Mouse (Mus musculus) fat pad, adult 2 months (tissue): Measurements from ENCODE around the gene Gm10961.
"Not testable (repeated sequence)": the region's sequence is repeated elsewhere in the genome, so short reads cannot be mapped to it uniquely, and the experiment has no call there.

Experiments used
- DNase-seq: peaks from one replicate; pipeline ENCODE4 v3.0.0-alpha.2; 2011; ENCODE audit warnings: low read depth, low spot score; ENCODE audit errors: extremely low read depth

The Gm10961 gene

DNA sequence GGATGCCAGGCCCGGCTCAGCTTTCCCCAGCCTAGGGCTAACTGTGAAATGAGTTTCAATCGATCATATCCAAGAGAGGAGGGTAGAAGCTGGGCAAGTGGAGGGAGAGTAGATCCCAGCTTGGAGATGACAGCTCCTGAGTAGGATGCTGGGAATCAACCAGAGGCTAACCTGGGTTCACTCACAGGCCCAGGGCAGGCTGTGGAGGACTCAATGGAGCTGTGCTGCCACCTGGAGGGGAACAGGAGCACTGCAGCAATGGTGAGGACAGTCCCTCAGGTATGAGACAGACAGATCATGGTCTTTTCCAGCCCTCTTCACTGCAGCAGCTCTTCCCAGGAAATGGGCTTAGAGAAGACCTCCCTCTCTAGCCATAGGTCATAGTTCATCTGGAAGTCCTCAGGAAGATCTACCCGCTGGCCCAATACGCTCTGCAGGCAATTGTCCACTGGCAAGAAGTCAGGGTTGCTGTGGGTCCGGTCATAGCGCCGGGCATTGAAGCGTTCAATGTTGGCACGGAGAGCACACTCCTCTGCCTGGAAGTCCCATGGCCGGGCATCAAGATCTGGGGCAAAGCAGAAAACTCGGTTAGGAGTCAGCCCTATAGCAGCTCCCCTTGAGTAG lies 18.1 kb upstream of the Gm10961 start:
- no peak for DNase-seq

DNA sequence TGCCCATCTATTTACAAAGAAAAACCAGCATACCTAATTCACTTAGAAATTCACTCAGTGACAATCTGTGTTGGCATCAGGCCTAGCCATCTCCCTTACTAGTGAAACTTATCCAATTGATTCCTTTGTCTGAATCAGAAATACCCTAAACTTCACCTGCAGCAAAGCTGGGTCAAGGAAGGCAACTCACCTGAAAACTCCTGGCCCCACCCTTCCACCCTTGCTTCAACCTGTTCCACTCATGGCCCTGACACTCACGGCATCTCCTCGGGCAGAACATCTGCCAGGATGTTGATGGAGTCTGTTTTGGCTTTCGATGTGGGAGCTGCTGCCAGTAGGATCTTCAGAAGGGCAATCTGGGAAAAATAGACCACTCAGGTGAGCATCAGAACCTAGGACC lies 13.3 kb upstream of the Gm10961 start:
- no peak for DNase-seq

DNA sequence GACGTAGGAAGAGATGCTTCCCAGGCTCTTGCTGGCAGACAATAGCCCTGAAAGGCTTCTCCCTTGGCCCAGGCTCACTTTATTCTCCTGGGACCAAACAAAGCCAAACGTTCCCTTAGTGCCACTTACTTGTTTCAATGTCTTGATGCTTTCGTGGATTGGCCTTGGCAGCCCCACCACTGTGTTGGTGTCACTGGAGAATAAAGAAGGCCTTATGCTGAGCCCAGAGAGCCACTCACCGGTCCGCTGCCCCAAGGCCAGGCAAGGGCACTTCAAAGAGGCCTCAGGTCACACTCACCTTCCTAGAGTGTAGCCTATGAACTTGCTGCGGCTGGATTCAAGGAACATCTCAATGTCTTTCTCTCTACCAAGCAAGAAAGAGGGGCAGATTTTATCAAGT lies 11.2 kb upstream of the Gm10961 start:
- DNase-seq: no peak

DNA sequence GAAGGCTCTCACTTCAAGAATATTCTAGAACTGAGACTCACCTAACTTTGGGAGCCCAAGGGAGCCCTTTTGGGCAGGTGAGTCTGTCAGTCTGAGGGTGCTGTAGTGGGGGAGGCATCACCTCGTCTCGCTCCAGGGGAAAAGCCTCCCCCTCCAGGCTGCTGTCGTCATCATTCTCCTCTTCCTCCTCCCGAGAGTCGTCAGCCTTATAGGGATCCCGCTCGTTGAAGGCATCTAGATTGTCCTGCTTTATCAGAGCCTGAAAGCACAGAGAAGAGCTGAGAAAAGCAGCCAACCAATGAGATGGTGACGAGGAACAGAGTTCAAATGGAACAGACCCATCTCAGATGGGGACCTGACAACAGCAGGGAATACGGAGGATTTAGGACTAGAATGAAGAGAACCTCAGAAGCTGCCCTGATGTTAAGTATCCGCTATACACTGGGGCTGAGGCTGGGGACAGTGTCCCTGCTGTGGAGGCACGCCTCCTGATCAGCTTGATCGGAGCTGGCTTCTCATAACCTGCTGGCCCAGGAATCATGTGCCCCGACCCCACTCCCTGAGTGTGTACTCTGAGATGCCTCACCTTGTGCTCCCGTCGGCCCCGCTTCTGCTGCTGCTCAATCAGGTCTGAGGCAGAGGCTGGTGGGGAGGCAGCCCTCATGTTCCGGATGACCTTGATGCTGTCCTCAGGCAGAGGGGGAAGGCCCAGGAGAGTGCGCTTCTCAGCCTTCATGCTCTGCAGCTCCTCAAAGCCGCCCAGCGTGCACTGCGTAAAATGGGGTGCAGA lies 9.6 kb upstream of the Gm10961 start:
- no peak for DNase-seq

DNA sequence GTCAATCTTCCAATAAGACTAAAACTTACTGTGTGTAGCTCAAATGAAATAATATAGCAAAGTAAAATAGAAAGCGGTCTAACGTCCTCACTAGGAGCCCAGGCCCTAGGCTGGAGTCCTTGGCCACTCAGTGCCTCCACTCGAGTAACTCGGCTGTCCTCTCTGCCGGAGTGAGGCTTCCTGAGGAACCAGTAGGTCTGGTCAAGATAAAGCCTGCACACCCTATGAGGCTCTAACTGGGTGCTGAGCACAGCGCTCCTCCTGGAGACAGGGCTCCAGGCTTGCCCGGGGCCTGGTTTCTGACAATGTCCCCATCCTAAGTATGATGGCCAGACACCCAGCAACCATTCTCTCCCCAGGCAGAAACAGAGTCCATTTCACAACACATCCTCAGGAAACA lies 8.6 kb upstream of the Gm10961 start:
- DNase-seq: no peak

DNA sequence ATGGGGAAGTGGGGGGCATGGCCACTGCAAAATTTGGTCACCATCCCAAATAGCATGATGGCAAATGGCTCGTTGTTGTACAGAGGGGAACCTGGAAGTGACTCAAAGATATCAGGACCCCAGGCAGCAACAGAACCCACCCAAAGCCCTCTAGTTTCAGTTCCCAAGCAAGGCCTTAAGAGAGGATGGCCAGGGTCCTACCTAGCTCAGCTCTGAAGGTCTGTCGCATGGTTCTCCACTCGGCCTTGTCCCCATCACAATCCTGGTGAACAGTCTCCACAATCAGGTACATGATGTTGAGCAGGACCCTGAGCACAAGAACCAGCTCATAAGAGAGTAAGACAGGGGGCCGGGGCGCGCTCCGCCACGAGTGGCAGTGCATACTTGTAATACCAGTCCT lies 6.7 kb upstream of the Gm10961 start:
- DNase-seq: no peak

DNA sequence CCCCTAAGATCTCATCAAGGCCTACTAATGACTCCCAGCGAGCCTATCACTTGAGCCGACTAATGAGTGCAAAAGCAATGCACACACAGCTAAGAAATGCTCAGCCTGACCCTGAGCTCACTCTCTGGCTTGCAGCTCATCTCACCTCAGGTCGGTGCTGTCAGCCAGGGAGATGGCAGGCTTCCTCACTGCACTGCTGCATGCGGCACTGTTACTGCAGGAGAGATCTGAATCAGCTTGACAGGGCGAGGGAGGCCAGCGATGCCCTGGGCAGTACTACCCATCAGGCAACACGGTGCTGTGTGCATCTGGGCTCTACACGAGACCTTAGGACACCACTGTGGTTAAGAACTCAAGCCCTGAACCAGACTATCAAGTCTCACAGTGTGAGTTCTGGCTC lies 5.6 kb upstream of the Gm10961 start:
- DNase-seq: no peak

DNA sequence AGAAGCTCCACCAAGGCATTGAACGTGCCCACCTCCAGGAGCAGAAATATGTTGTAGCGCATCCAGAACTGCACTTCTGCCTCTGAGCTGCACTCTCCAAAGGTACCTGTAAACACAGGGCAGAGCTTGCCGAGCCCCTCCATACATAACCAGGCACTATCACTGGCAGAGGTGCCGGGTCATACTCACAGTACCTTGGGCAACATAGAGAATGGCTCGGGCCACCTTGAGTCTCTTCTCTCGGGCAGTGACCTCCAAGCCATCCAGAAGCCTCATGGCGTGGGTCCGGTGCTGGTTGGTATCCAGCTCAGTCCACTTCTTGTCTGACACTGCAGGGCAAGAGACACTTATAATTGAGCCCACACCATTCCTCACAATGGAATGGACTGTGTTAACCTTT lies 4.4 kb upstream of the Gm10961 start:
- DNase-seq: no peak

DNA sequence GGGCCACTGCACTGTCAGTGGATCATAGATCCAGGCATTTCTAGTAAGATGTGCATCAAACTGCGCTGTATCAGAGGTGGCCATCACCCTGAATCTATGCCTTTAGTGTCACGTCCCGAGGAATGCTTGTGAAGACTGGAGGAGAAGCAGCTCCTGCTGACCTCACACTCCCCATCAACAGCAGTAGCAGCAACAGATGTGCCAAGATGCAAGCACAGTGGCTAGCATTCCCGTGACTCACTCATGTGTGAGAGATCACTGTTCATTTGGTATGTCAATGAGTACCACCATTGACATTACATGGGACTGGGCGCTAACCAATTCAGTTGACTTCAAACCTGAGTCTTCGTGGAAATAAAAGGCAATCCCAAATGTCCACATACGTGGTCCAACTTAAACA lies 3.5 kb upstream of the Gm10961 start:
- no peak for DNase-seq

DNA sequence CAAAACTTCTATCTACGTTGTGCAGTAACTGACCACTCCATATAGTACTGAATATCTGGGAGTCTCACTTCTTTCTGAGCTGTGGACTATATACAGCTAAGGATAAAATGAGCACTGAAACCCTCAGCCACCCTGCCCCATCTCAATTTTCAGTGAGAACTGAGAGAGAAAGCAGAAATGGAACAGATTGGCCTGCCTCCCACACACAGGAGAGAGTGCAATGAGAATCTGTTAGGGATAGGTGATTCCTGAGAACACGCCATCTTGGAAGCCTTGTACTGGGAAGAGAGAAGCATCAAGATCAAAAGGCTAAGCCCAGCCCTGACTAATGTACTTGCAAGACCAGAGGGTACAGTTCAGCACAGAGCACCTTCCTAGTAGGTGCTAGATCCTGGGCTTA lies 2.6 kb upstream of the Gm10961 start:
- DNase-seq: no peak

DNA sequence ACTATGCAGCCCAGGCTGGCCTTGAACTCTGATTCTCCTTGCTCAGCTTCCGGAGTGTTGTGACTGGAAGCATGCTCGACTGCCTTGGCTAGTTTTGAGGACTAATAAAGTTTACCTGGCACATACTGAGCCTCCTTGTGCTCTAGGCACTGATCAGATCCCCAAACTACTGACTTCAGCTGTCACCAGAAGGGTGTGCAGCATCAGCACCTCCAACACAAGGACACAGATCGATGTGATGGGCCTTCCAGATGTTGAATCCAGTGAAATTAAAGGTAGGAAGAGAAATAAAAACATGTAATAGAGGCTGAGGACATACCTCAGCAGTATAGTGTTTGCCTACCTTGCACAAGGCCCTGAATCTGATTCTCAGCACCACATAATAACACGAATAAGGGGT lies 1.7 kb upstream of the Gm10961 start:
- DNase-seq: no peak

DNA sequence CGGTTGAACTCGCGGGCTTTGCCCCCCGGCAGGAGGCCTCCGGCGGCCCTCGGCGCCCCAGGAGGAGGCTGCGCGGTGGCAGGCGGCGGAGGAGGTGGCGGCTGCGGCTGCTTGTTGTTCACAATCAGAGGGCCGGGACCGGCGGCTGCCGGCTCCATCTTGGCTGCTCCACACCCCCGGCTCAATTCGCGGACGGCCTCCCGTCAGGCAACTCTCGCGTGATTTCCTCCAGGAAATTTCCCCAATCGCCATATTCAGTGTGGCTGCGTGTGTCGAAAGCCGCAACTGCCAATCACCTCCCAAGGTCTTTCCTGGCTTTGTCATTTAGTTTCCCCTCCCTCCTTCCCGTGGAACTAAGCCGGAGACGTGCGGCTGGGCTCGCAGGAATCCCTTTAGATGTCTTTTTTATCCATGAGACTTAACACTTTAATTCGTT lies 419 bp downstream of the Gm10961 start, which contains the start of gene Strip1:
Strip1 (minus strand) TSS at position 172 of the 436 bp plus-strand sequence.
- DNase-seq: peak; percentile 63

DNA sequence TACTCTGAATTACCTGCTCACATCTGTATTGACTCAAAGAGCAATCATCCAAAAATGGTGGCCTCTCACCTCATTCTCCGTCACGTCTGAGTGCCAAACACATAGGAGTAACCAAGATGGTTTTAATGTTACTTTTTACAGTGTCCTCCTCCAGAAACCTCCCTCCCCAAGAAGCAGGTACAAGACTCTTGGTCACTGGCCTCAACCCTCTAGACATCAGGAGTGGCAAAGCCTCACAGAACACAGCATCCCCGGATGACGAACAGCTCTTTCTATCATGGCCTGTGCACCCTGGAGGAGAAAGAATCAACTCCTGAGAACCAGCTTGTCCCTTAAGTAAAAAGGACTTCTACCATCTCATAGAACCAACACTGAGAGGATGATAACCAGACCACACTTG lies 1.7 kb downstream of the Gm10961 start:
- no peak for DNase-seq

DNA sequence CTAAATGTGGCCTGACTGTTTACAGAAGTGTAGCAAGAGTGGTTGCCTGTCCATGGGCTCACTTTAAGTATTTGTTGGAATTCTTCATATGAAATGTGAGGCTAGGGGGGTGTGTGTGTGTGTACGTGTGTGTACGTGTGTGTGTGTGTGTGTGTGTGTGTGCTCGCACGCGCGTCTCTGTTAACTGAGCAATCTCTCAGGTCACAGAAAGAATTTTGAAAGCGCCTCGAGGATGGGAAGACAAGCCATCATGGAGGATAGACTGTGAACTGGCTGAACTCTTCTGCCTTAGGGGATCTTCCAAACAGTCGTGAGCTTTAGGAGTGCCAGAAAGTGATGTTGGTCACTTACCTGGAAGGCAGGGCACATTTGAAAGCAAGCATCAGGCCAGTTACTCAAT lies 2.8 kb downstream of the Gm10961 start:
- DNase-seq: no peak

DNA sequence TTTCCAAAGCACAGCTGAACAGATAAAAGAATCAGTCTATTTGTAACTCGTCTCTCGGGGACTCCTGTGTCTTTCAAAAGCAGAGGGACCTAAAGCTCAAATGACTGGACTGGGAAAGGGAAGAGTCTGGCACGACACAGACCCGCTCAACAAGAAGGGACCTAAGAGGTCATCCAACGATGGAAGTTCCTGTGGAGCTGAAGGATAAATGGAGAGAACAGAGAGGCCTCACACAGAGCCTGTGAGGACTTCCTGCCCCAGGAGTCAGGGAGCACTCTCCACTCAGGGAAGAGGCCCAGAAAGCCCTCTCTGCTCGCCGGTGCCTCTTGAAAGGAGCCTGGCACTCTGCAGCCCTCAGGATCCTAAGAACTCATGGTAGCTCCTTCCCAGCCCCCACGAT lies 4.7 kb downstream of the Gm10961 start:
- DNase-seq: no peak

DNA sequence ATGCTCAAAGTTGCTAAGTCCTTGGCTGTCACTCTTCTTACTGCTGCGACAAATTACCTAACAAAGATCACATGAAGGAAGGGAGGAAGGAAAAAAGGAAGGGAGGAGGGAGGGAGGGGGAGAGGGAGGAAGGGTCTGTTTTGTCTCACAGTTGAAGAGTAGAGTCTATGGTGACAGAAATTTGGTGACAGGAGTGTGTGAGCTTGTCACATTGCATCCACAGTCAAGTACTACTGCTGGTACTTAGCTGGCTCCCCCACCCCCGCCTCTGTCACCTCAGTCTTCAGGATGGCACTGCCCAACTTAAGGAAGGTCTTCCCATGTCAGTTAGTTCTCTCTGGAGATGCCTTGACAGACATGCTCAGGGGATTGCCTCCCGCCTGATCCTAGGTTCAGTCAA lies 5.1 kb downstream of the Gm10961 start:
- no peak for DNase-seq

DNA sequence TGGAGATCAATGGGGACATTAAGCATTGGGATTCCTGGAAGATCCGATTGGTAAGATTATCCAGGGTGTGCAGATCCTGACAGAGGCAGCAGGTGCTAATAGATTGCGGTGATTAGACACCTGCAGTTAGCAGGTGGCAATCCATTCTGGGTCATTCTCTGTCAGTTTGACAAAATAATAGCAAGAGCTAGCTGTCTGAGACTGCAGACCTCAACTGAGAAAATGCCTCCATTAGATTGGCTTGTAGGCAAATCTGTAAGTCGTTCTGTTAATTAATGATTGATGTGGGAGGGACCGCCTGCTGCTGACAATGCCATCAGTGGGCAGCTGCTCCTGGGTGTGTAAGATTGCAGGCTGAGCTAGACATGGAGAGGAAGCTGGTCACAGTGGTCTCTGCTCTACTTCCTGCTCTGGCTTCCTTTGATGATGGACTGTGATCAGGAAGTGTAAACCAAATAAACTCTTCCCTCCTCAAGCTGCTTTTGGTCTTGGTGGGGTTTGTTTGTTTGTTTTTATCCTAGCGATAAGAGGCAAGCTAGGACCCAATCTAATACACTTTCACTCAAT lies 6.6 kb downstream of the Gm10961 start:
- DNase-seq: no peak

DNA sequence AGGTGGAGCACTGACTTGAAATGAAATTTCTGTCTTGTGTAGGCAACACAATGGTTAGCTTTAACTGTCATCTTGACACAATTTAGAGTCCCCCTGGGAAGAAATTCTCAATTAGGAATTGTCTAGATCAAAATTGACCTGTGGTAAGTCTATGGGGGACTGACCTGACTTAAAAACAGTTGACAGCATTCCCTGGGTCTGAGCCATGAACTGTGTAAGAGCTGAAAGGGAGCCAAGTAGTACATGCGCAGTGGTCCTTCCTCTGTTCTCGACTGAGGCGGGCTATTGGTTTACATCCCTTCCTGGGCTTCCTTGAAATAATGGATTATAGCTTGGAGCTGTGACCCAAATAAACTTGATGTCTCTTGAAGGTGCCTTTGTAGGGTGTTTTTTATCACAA lies 15.8 kb downstream of the Gm10961 start:
- DNase-seq: no peak

DNA sequence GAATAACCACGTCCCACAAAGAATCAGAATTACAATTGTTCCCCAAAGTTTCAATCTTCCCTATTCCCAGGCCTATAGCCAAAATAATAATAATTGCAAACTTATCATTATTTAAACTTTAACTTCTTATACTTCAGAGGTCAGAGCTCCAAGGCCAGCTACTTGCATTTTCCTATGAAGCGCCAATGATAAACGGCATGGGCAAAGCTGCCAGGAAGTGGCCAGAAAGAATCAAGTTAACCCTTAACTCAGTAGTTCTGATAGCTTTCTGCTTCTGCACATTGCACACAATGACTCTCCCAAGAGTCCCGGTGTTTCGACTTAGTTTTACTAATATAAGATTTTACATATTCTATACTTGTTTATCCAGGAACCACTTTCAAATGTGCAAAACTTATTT lies 19.2 kb downstream of the Gm10961 start:
- not testable (repeated sequence) for DNase-seq

DNA sequence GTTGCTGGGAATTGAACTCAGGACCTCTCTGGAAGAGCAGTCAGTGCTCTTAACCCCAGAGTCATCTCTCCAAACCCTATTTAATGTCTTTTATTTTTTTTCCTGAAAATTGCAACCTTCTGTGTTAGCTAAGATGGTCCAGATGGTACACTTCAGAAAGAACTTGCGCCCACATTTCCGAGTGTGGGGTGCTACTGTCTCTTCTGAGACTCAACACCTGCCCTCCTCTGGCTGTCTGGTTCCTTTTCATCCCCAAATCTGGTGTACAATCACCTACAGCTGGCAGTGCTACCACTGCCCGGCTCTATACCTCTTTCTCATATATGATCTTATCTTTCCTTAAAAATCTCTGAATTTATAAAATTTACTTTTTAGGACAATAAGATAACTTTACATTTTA lies 21.8 kb downstream of the Gm10961 start:
- no peak for DNase-seq

DNA sequence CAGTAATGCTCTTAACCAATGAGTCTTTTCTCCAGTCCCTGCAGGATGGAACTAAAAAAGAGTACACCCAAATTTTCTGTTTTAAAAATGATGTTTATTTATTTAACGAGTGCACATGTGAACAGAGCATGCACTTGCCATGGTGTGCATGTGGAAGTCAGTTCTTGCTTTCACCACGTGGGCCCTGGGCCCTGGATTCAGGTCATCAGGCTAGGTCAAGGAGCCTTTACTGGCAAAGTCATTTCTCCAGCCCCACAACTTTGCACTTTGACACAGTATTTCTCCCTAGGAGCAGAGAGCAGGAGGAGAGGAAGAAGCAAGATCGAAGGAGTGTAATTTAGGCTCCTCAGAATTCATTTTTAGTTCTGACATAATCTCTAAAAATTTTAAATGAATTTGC lies 23.7 kb downstream of the Gm10961 start:
- no peak for DNase-seq

DNA sequence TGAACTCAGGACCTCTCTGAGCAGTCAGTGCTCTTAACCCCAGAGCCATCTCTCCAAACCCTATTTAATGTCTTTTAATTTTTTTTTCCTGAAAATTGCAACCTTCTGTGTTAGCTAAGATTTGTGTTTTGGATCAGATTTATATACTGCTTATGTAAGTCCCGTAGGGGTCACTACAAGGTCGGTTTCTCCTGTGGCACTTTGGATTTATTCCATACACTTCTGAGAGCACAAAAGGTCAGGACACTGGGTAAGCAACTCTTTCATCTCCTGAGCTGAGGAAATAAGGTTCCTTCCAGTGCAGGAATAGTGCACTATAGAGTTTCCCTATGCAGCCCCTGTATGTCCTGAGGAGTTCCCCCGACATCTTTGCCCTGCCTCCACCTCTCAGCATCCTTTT lies 24.4 kb downstream of the Gm10961 start:
- DNase-seq: no peak
